Mouse (Mus musculus) stomach, postnatal 0 days (tissue): ENCODE results near the gene Pdzk1ip1. TPM values are rescaled to one million over a fixed set of nuclear protein-coding genes. Genes with fewer than 3 reads are reported as not detected.
A peak's percentile ranks its signal among the peaks of the same experiment; 100 is the strongest.

Source experiments
- ATAC-seq: fragments of 200-750 bp; cut with Nextera tagmentation; 2 replicates; pipeline ENCODE4 v1.8.0; 2017; ENCODE audit not compliant: low FRiP score, low TSS enrichment
- DNase-seq: peaks from one replicate; pipeline ENCODE4 v3.0.0-alpha.2; 2016; ENCODE audit warnings: low spot score
- H3K27ac ChIP-seq: fragments of 300-500 bp; sonication (generic); replicated peaks from 2 replicates; pipeline ENCODE4 v1.5.1; 2014; ENCODE audit warnings: mild to moderate bottlenecking, control low read depth
- H3K27me3 ChIP-seq: fragments of 300-500 bp; sonication (generic); 2 replicates; pipeline ENCODE4 v1.6.1; 2014; ENCODE audit warnings: low read length; ENCODE audit not compliant: control insufficient read depth, insufficient read depth
- H3K36me3 ChIP-seq: fragments of 300-500 bp; sonication (generic); 2 replicates; pipeline ENCODE4 v1.6.1; 2014; ENCODE audit warnings: low read length, mixed read lengths; ENCODE audit not compliant: control insufficient read depth, insufficient read depth
- H3K4me1 ChIP-seq: fragments of 300-500 bp; sonication (generic); replicated peaks from 2 replicates; pipeline ENCODE4 v1.6.1; 2014; ENCODE audit warnings: antibody characterized with exemption; ENCODE audit not compliant: control insufficient read depth, insufficient read depth
- H3K4me2 ChIP-seq: fragments of 300-500 bp; sonication (generic); replicated peaks from 2 replicates; pipeline ENCODE4 v1.6.1; 2014; ENCODE audit warnings: low read depth, mild to moderate bottlenecking, control low read depth, moderate library complexity
- H3K4me3 ChIP-seq: fragments of 300-500 bp; sonication (generic); 2 replicates; pipeline ENCODE4 v1.5.1; 2014; ENCODE audit warnings: low read depth, low read length, control low read depth
- H3K9ac ChIP-seq: fragments of 300-500 bp; sonication (generic); 2 replicates; pipeline ENCODE4 v1.6.1; 2014; ENCODE audit warnings: mild to moderate bottlenecking, low read length, control low read depth, mixed read lengths
- H3K9me3 ChIP-seq: fragments of 300-500 bp; sonication (generic); 2 replicates; pipeline ENCODE4 v1.6.1; 2016; ENCODE audit warnings: low read length; ENCODE audit not compliant: control insufficient read depth
- CTCF ChIP-seq: IDR thresholded peaks from 2 replicates; pipeline ENCODE4 v1.5.1; 2016; ENCODE audit warnings: antibody characterized with exemption, low read depth, mild to moderate bottlenecking, moderate library complexity
- EP300 ChIP-seq: optimal IDR thresholded peaks from 2 replicates; pipeline ENCODE3; 2016; ENCODE audit warnings: antibody characterized with exemption
- WGBS: fragments of 180-500 bp; shearing (Covaris S2); extraction: QIAGEN DNeasy Blood & Tissue Kit; methylation state at CpG from one replicate; pipeline ENCODE4 v1.1.7; 2014; 5-methylcytosine and 5-hydroxymethylcytosine counted together
- polyA plus RNA-seq: library from polyadenylated mRNA; unstranded; fragments of >200 nt; fragmentation: Nextera tagmentation; extraction: Ambion mirVana; gene quantifications from 2 replicates; pipeline ENCODE4 v1.2.1, GENCODE M21; 2015

The Pdzk1ip1 gene
- polyA plus RNA-seq, 1 experiment from 2014 or later: 255 TPM

DNA sequence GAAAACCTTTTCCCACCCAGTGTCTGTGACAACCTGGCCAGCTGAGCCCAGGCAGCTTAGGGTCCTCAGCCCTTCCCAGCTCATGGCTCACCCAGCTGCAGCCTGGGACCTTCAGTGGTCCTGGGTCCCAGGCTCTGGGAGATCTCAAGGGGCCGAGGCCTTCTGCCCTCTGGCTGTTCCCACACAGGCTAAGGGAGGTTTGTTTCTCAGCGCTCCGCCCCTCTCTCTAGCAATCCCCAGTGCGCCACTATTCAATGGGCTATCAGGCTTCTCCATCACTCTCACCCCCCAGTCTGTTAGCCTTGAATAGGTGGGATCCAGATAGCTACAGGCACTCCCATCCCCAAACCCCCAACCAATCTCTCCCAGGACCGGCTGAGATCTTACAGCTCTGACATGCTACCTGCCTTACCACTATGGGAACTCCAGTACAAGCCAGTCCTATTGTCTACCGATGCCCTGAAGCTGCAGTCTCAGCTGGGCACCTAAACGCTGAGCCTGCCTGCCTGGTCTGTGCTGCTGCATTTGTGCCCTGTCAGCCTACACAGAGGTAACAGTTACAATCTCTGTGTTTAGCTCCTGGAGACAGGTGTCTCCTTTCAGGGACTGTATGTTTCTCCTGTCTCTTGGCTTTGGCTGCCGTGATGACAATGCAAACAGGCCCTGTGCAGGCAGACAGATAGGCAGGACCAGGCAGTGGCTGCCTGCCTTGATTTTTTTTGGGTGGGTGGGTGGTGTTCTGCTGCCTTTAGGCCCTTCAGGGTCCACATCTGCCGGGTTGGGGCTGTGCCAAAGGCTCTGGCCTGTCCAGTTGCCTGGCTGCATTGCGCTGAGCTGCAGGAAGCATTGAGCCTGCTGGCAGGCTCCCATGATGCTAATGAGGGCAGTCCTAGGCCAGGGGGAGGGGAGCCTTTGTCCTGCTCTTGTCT lies 9.4 kb upstream of the Pdzk1ip1 start:
- Histone ChIP-seq H3K9ac (no peak overlapping the region), H3K27ac (no peak overlapping the region)

DNA sequence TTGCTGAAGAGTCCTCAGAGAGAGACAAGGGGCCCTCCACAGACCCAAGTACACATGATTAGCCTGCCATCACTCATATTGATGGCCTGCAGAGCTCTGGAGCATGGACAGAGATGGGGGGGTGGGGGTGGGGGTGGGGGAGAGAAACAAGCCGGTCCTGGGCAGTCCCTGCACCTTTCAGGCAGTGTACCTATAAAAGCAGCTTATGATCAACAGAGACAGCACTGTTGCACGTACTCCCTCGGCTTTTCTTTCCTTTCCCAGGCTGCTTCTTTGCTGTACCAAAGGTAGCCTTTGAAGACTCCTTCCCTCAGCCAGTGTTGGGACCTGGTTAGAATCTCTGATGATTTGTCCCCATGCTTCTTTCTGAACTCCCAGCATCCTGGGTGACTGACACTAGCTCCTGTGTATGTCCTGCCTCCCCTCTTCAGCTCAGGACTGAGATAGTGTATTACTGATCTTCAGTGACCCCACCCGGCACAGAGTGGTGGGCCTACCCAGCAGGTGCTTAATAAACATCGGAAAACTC lies 8.6 kb upstream of the Pdzk1ip1 start:
- no peak for TF ChIP-seq EP300
- TF ChIP-seq CTCF: no peak
- Histone ChIP-seq H3K27me3 (no peaks in the 10 kb centered on the region), H3K9ac (no peak overlapping the region), H3K27ac (no peak overlapping the region), H3K9me3 (no peaks in the 10 kb centered on the region), H3K4me3 (no peak overlapping the region), H3K4me1 (no peaks in the 10 kb centered on the region), H3K4me2 (no peak overlapping the region), H3K36me3 (no peaks in the 10 kb centered on the region)
- WGBS: 35% methylated on average over 5 of the region's 5 CpGs
- no peak for DNase-seq
- no peak for ATAC-seq

More for the DNA sequence above, 9.4 kb upstream of the Pdzk1ip1 start:
- H3K4me1 ChIP-seq: no peaks in the 10 kb centered on the region
- DNase-seq: no peak
- no peaks in the 10 kb centered on the region for H3K27me3 ChIP-seq
- no peak overlapping the region for H3K4me3 ChIP-seq
- H3K36me3 ChIP-seq: no peaks in the 10 kb centered on the region
- H3K4me2 ChIP-seq: no peak overlapping the region
- WGBS: 35% methylated on average over 10 of the region's 10 CpGs
- no peaks in the 10 kb centered on the region for H3K9me3 ChIP-seq
- ATAC-seq: peak; percentile 28; the same call in 1 of the 2 replicates
- TF ChIP-seq CTCF (no peak), EP300 (no peak)

DNA sequence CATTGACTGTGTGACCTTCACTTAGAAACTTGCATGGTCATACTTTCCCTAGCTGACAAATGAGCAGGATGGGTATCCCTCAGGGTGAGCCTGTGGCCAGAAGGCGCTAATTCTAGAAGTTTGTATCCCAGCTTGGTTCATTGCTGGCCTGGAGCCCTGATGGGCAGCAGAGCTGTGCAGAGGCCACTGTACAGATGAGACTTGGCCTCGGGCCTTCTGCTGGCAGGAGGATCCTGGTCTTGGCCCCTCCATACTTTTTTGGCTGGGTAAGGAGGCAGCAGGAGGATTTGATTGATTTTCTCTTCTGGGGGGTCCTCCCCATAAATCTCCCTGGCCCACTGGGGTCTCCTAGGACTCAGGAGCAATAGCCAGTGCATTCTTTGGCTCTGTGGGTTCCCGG lies 5.5 kb upstream of the Pdzk1ip1 start:
- 84% methylated on average over 3 of the region's 3 CpGs for WGBS

DNA sequence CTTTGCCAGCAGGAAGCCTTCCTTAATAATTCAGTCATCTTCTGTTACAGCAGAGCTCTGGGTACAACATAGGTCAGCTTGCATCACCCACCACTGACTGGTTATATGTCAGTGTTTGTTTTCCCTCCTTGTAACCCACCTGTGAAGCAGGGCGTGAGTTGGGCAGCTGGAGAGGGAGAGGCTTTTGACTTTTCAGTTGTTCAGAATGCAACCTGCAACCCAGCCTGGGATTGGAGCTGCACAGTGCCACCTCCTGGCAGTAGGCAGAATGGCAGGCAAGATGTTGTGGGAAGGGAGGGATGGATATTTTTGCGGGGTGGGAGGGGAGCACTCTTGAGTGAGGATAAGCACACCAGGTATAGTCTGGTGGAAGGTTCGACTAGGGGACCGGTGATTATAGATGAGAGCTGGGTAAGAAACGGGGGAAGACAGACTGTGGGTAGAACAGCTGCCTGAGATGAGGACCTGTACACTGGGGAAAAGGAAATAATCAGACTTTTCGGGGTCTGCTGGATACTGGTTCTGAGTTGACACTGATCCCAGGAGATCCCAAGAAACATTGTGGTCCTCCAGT lies 2.9 kb upstream of the Pdzk1ip1 start:
- no peak for ATAC-seq
- WGBS: 16% methylated on average over 6 of the region's 6 CpGs

More for the DNA sequence above, 5.5 kb upstream of the Pdzk1ip1 start:
- H3K27me3 ChIP-seq: no peaks in the 10 kb centered on the region
- no peak overlapping the region for H3K9ac ChIP-seq
- H3K4me1 ChIP-seq: no peaks in the 10 kb centered on the region
- no peaks in the 10 kb centered on the region for H3K9me3 ChIP-seq
- no peak overlapping the region for H3K4me3 ChIP-seq
- no peak for TF ChIP-seq CTCF
- TF ChIP-seq EP300: no peak
- no peaks in the 10 kb centered on the region for H3K36me3 ChIP-seq
- DNase-seq (no peak), ATAC-seq (no peak)
- H3K4me2 ChIP-seq: no peak overlapping the region
- no peak overlapping the region for H3K27ac ChIP-seq

DNA sequence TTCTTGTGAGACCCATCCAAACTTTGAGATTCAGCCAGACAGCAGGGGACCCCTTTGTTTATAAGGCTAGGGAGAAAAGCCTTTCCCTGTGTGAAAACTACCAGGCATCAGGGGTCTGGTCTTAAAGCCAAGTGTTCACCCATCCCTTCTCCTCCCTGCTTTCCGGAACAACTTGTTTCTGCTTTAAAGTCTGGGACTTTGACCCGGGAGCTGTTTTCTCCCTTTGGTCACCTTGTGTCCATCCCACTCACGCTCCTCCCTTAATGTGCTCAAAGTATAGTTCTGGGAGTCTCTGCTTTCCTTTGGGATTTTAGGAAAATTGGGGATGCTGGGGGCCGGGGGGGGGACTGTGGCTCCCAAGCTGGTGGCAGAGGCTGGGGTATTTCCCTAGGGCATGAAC lies 2.3 kb upstream of the Pdzk1ip1 start:
- no peak overlapping the region for H3K27ac ChIP-seq
- ATAC-seq: no peak
- H3K4me1 ChIP-seq: no peaks in the 10 kb centered on the region
- no peak overlapping the region for H3K4me2 ChIP-seq
- no peak overlapping the region for H3K4me3 ChIP-seq
- H3K27me3 ChIP-seq: no peaks in the 10 kb centered on the region
- H3K9me3 ChIP-seq: no peaks in the 10 kb centered on the region
- TF ChIP-seq EP300 (no peak), CTCF (no peak)
- no peaks in the 10 kb centered on the region for H3K36me3 ChIP-seq
- 55% methylated on average over 4 of the region's 4 CpGs for WGBS
- no peak overlapping the region for H3K9ac ChIP-seq
- DNase-seq: no peak

More for the DNA sequence above, 2.9 kb upstream of the Pdzk1ip1 start:
- Histone ChIP-seq H3K4me3 (no peak overlapping the region), H3K4me2 (no peak overlapping the region), H3K9me3 (no peaks in the 10 kb centered on the region), H3K4me1 (no peaks in the 10 kb centered on the region), H3K36me3 (no peaks in the 10 kb centered on the region), H3K27me3 (no peaks in the 10 kb centered on the region), H3K27ac (no peak overlapping the region), H3K9ac (no peak overlapping the region)
- TF ChIP-seq EP300 (no peak), CTCF (peak; percentile 98)
- peak; percentile 58 for DNase-seq
